20 mouse cellular contexts compared by ENCODE assay signal in genomic region chr7:45645591-45645971, GRCm38 (mm10). TPM values are rescaled to one million over a fixed set of nuclear protein-coding genes. Genes with fewer than 3 reads are reported as not detected.
"Had no signal": no experiment of that assay in that cellular context is flagged by ENCODE, and none has a peak within 500 bp of the region (broad histone marks: within the 10 kb centered on the region; RNA-seq: fewer than 3 reads in every experiment).

No protein-coding gene starts in this region.

- H3K36me3 ChIP-seq: neural tube, embryonic 12.5 days; neural tube, embryonic 13.5 days; neural tube, embryonic 15.5 days; stomach, embryonic 15.5 days had no signal

- H3K4me3 ChIP-seq: stomach, embryonic 15.5 days had no signal

- H3K27ac ChIP-seq: neural tube, embryonic 12.5 days; stomach, embryonic 15.5 days; stomach, postnatal 0 days had no signal

- H3K9ac ChIP-seq: neural tube, embryonic 12.5 days; stomach, embryonic 15.5 days had no signal

- H3K27me3 ChIP-seq: neural tube, embryonic 12.5 days; neural tube, embryonic 13.5 days; neural tube, embryonic 15.5 days; stomach, embryonic 15.5 days had no signal

- H3K9me3 ChIP-seq: neural tube, embryonic 12.5 days; neural tube, embryonic 13.5 days; neural tube, embryonic 15.5 days; stomach, embryonic 15.5 days had no signal

- DNase-seq: right cerebral cortex, adult 18-20 months; right cerebral cortex, postnatal 14 days; right cerebral cortex, postnatal 25 days; right cerebral cortex, postnatal 4 days; spleen, adult 18-20 months; thymus, adult 18-20 months; thymus, adult 2 months; thymus, postnatal 14 days; thymus, postnatal 25 days; thymus, postnatal 36 days; thymus, postnatal 4 days had no signal

- H3K4me2 ChIP-seq: stomach, embryonic 15.5 days had no signal

RNA-seq across cellular contexts. Expression of gene Fut2, which starts 20.6 kb away (rescaled TPM):
- polyA plus RNA-seq: spleen, adult 2 months had no signal

RNA-seq across cellular contexts. Expression of gene Izumo1, which starts 24.0 kb away (rescaled TPM):
- total RNA-seq: neutrophil, adult 5-6 weeks had no signal
- polyA plus RNA-seq: neural tube, embryonic 12.5 days; neural tube, embryonic 14.5 days; neural tube, embryonic 15.5 days had no signal

RNA-seq across cellular contexts. Expression of gene Fut1, which starts 28.5 kb away (rescaled TPM):
- total RNA-seq: neutrophil, adult 5-6 weeks had no signal
- polyA plus RNA-seq: neural tube, embryonic 12.5 days; neural tube, embryonic 13.5 days; neural tube, embryonic 14.5 days; neural tube, embryonic 15.5 days; urinary bladder, adult 2 months had no signal
